Mouse (Mus musculus): ENCODE results near the gene Mrpl55.

GRCm38 (mm10) chr11:59224025-59224424 lies 21.7 kb downstream of the Mrpl55 start:
- TF ChIP-seq POLR2A (IDR thresholded peaks at IDR 0.05; ENCODE audit: control insufficient read depth in 1 of 2, insufficient read depth in 1 of 2, low read depth in 1 of 2, low read length in 2 of 2, poor library complexity in 1 of 2), result no peak
- no peak for TF ChIP-seq SIN3A (IDR thresholded peaks at IDR 0.05; ENCODE audit: low read length)
- TF ChIP-seq ELF1 (IDR thresholded peaks at IDR 0.05; ENCODE audit: low read depth, low read length), result no peak
- no peak for TF ChIP-seq CTCF (IDR thresholded peaks at IDR 0.05 in 2 of 3, conservative IDR thresholded peaks at IDR 0.05 in 1 of 3; ENCODE audit: control insufficient read depth in 1 of 3, insufficient read depth in 1 of 3, low read depth in 2 of 3, low read length in 3 of 3, poor library complexity in 1 of 3, severe bottlenecking in 1 of 3)
- TF ChIP-seq GABPA (IDR thresholded peaks at IDR 0.05; ENCODE audit: low read depth, low read length), result no peak
- TF ChIP-seq POLR2AphosphoS5 (IDR thresholded peaks at IDR 0.05; ENCODE audit: borderline replicate concordance, low read depth, low read length), result no peak
- no peak for TF ChIP-seq JUND (IDR thresholded peaks at IDR 0.05; ENCODE audit: low read depth, low read length)
- TF ChIP-seq ZKSCAN1 (IDR thresholded peaks at IDR 0.05; ENCODE audit: low read depth, low read length), result no peak
- no peak for TF ChIP-seq ZMIZ1 (IDR thresholded peaks at IDR 0.05; ENCODE audit: low read depth, low read length)
- no peak for TF ChIP-seq HCFC1 (IDR thresholded peaks at IDR 0.05; ENCODE audit: low read depth, low read length)
- TF ChIP-seq USF1 (IDR thresholded peaks at IDR 0.05; ENCODE audit: low read depth, low read length), result no peak
- TF ChIP-seq RAD21 (IDR thresholded peaks at IDR 0.05; ENCODE audit: low read depth, low read length), result no peak
